Mouse (Mus musculus) stomach, postnatal 0 days (tissue): ENCODE measurements around the gene Depdc5. TPM values are rescaled to one million over a fixed set of nuclear protein-coding genes. Genes with fewer than 3 reads are reported as not detected.

ENCODE experiments used
- ATAC-seq: fragments of 200-750 bp; cut with Nextera tagmentation; 2 replicates; pipeline ENCODE4 v1.8.0; 2017; ENCODE audit not compliant: low FRiP score, low TSS enrichment
- DNase-seq: peaks from one replicate; pipeline ENCODE4 v3.0.0-alpha.2; 2016; ENCODE audit warnings: low spot score
- H3K27ac ChIP-seq: fragments of 300-500 bp; sonication (generic); replicated peaks from 2 replicates; pipeline ENCODE4 v1.5.1; 2014; ENCODE audit warnings: mild to moderate bottlenecking, control low read depth
- H3K27me3 ChIP-seq: fragments of 300-500 bp; sonication (generic); 2 replicates; pipeline ENCODE4 v1.6.1; 2014; ENCODE audit warnings: low read length; ENCODE audit not compliant: control insufficient read depth, insufficient read depth
- H3K36me3 ChIP-seq: fragments of 300-500 bp; sonication (generic); 2 replicates; pipeline ENCODE4 v1.6.1; 2014; ENCODE audit warnings: low read length, mixed read lengths; ENCODE audit not compliant: control insufficient read depth, insufficient read depth
- H3K4me1 ChIP-seq: fragments of 300-500 bp; sonication (generic); replicated peaks from 2 replicates; pipeline ENCODE4 v1.6.1; 2014; ENCODE audit warnings: antibody characterized with exemption; ENCODE audit not compliant: control insufficient read depth, insufficient read depth
- H3K4me2 ChIP-seq: fragments of 300-500 bp; sonication (generic); replicated peaks from 2 replicates; pipeline ENCODE4 v1.6.1; 2014; ENCODE audit warnings: low read depth, mild to moderate bottlenecking, control low read depth, moderate library complexity
- H3K4me3 ChIP-seq: fragments of 300-500 bp; sonication (generic); 2 replicates; pipeline ENCODE4 v1.5.1; 2014; ENCODE audit warnings: low read depth, low read length, control low read depth
- H3K9ac ChIP-seq: fragments of 300-500 bp; sonication (generic); 2 replicates; pipeline ENCODE4 v1.6.1; 2014; ENCODE audit warnings: mild to moderate bottlenecking, low read length, control low read depth, mixed read lengths
- H3K9me3 ChIP-seq: fragments of 300-500 bp; sonication (generic); 2 replicates; pipeline ENCODE4 v1.6.1; 2016; ENCODE audit warnings: low read length; ENCODE audit not compliant: control insufficient read depth
- CTCF ChIP-seq: IDR thresholded peaks from 2 replicates; pipeline ENCODE4 v1.5.1; 2016; ENCODE audit warnings: antibody characterized with exemption, low read depth, mild to moderate bottlenecking, moderate library complexity
- EP300 ChIP-seq: optimal IDR thresholded peaks from 2 replicates; pipeline ENCODE3; 2016; ENCODE audit warnings: antibody characterized with exemption
- WGBS: fragments of 180-500 bp; shearing (Covaris S2); extraction: QIAGEN DNeasy Blood & Tissue Kit; methylation state at CpG from one replicate; pipeline ENCODE4 v1.1.7; 2014; 5-methylcytosine and 5-hydroxymethylcytosine counted together
- polyA plus RNA-seq: library from polyadenylated mRNA; unstranded; fragments of >200 nt; fragmentation: Nextera tagmentation; extraction: Ambion mirVana; gene quantifications from 2 replicates; pipeline ENCODE4 v1.2.1, GENCODE M21; 2015

Gene Depdc5
- polyA plus RNA-seq, 1 experiment from 2014 or later, result 4.1 TPM

- Histone ChIP-seq H3K27me3 (no peaks in the 10 kb centered on the region), H3K9ac (no peak overlapping the region), H3K36me3 (peaks cover 4% of the 10 kb centered on the region; the same call in 1 of the 2 replicates), H3K4me1 (no peaks in the 10 kb centered on the region), H3K27ac (no peak overlapping the region), H3K4me3 (no peak overlapping the region), H3K9me3 (no peaks in the 10 kb centered on the region), H3K4me2 (no peak overlapping the region)
- no peak for ATAC-seq
- TF ChIP-seq EP300, result no peak
- no peak for TF ChIP-seq CTCF
- WGBS, result 79% methylated on average over 1 of the region's 1 CpGs
- no peak for DNase-seq
Measured at GRCm38 (mm10) chr5:32985379-32985778, 121.9 kb downstream of the Depdc5 start.

GRCm38 (mm10) chr5:32987873-32988272 lies 124.4 kb downstream of the Depdc5 start:
- Histone ChIP-seq H3K27ac (no peak overlapping the region), H3K9me3 (no peaks in the 10 kb centered on the region), H3K4me2 (no peak overlapping the region), H3K27me3 (no peaks in the 10 kb centered on the region), H3K4me3 (no peak overlapping the region), H3K36me3 (peaks cover 4% of the 10 kb centered on the region; the same call in 1 of the 2 replicates), H3K4me1 (no peaks in the 10 kb centered on the region), H3K9ac (no peak overlapping the region)
- ATAC-seq, result no peak
- DNase-seq, result no peak
- WGBS, result 72% methylated on average over 1 of the region's 1 CpGs
- no peak for TF ChIP-seq CTCF
- no peak for TF ChIP-seq EP300

- ATAC-seq, result no peak
- 66% methylated on average over 13 of the region's 13 CpGs for WGBS
- H3K36me3 ChIP-seq, result peaks cover 4% of the 10 kb centered on the region; the same call in 1 of the 2 replicates
Measured at GRCm38 (mm10) chr5:32989959-32990640, 126.6 kb downstream of the Depdc5 start.

GRCm38 (mm10) chr5:32991152-32991551 lies 127.7 kb downstream of the Depdc5 start:
- TF ChIP-seq EP300, result no peak
- TF ChIP-seq CTCF, result peak; percentile 51
- Histone ChIP-seq H3K4me3 (no peak overlapping the region), H3K4me1 (no peaks in the 10 kb centered on the region), H3K9ac (no peak overlapping the region), H3K36me3 (peaks cover 4% of the 10 kb centered on the region; the same call in 1 of the 2 replicates), H3K27ac (no peak overlapping the region), H3K9me3 (no peaks in the 10 kb centered on the region), H3K27me3 (no peaks in the 10 kb centered on the region), H3K4me2 (no peak overlapping the region)
- WGBS, result 60% methylated on average over 8 of the region's 8 CpGs
- peak; percentile 38 for DNase-seq
- ATAC-seq, result peak; percentile 38; the same call in 1 of the 2 replicates

More at GRCm38 (mm10) chr5:32989959-32990640, 126.6 kb downstream of the Depdc5 start:
- Histone ChIP-seq H3K4me2 (no peak overlapping the region), H3K4me3 (no peak overlapping the region), H3K4me1 (no peaks in the 10 kb centered on the region), H3K27ac (no peak overlapping the region), H3K9ac (no peak overlapping the region), H3K27me3 (no peaks in the 10 kb centered on the region), H3K9me3 (no peaks in the 10 kb centered on the region)
- DNase-seq, result no peak
- no peak for TF ChIP-seq CTCF
- TF ChIP-seq EP300, result no peak

- Histone ChIP-seq H3K4me3 (no peak overlapping the region), H3K9me3 (no peaks in the 10 kb centered on the region), H3K36me3 (no peaks in the 10 kb centered on the region), H3K9ac (no peak overlapping the region), H3K4me2 (no peak overlapping the region), H3K27ac (no peak overlapping the region), H3K4me1 (no peaks in the 10 kb centered on the region), H3K27me3 (no peaks in the 10 kb centered on the region)
- no peak for DNase-seq
- WGBS, result 38% methylated on average over 2 of the region's 2 CpGs
- no peak for ATAC-seq
- TF ChIP-seq CTCF (no peak), EP300 (no peak)
Measured at GRCm38 (mm10) chr5:32994471-32994870, 131.0 kb downstream of the Depdc5 start.

- Histone ChIP-seq H3K36me3 (no peaks in the 10 kb centered on the region), H3K27ac (no peak overlapping the region), H3K4me3 (no peak overlapping the region), H3K9ac (no peak overlapping the region), H3K4me2 (no peak overlapping the region), H3K27me3 (no peaks in the 10 kb centered on the region), H3K9me3 (no peaks in the 10 kb centered on the region), H3K4me1 (no peaks in the 10 kb centered on the region)
- TF ChIP-seq EP300, result no peak
- no peak for TF ChIP-seq CTCF
- WGBS, result 79% methylated on average over 4 of the region's 4 CpGs
- no peak for DNase-seq
- ATAC-seq, result no peak
Measured at GRCm38 (mm10) chr5:32995756-32996155, 132.3 kb downstream of the Depdc5 start.
